Mouse (Mus musculus) myocyte (in vitro differentiated cells): ENCODE measurements around the gene Cers6. TPM values are rescaled to one million over a fixed set of nuclear protein-coding genes. Genes with fewer than 3 reads are reported as not detected.

ENCODE experiments used
- H3K27me3 ChIP-seq: one replicate; pipeline ENCODE4 v1.6.1; 2011; ENCODE audit not compliant: control insufficient read depth, insufficient read depth, insufficient read length
- H3K36me3 ChIP-seq: one replicate; pipeline ENCODE4 v1.6.1; 2011; ENCODE audit not compliant: control insufficient read depth, insufficient read depth
- H3K4me2 ChIP-seq: one replicate; pipeline ENCODE4 v1.6.1; 2011; ENCODE audit warnings: low read depth, control low read depth
- H3K4me3 ChIP-seq: one replicate; pipeline ENCODE4 v1.5.1; 2011; ENCODE audit warnings: mild to moderate bottlenecking, control low read depth, moderate library complexity
- H3K79me2 ChIP-seq: one replicate; pipeline ENCODE4 v1.6.1; 2011; ENCODE audit not compliant: control insufficient read depth, insufficient read depth
- H3ac ChIP-seq: one replicate; pipeline ENCODE4 v1.6.1; 2011; ENCODE audit not compliant: control insufficient read depth, insufficient read length
- CEBPB ChIP-seq: IDR thresholded peaks from 2 replicates; pipeline ENCODE4 v1.6.1; 2011; ENCODE audit warnings: mild to moderate bottlenecking, moderate library complexity; ENCODE audit not compliant: poor library complexity, insufficient read depth, severe bottlenecking
- E2F4 ChIP-seq: IDR thresholded peaks from one replicate; pipeline ENCODE4 v1.6.1; 2011; ENCODE audit warnings: mild to moderate bottlenecking, control low read depth, moderate library complexity; ENCODE audit not compliant: insufficient read depth
- MAX ChIP-seq: IDR thresholded peaks from one replicate; pipeline ENCODE4 v1.6.1; 2011; ENCODE audit warnings: low read depth, mild to moderate bottlenecking, control low read depth
- MYOD1 ChIP-seq, 3 experiments: IDR thresholded peaks; one replicate each; pipeline ENCODE4 v1.6.1; 2011; ENCODE audit warnings: control low read depth in 2 of 3, low read depth in 2 of 3, mild to moderate bottlenecking in 2 of 3, moderate library complexity in 1 of 3; ENCODE audit not compliant: insufficient read length in 2 of 3, control insufficient read depth in 1 of 3
- MYOG ChIP-seq, 3 experiments: IDR thresholded peaks; one replicate each; pipeline ENCODE4 v1.6.1; 2011; ENCODE audit warnings: control low read depth in 2 of 3, low read depth in 2 of 3, mild to moderate bottlenecking in 2 of 3; ENCODE audit not compliant: insufficient read length in 2 of 3, control insufficient read depth in 1 of 3, insufficient read depth in 1 of 3
- POLR2A ChIP-seq: IDR thresholded peaks from one replicate; pipeline ENCODE4 v1.6.1; 2011; ENCODE audit warnings: low read depth, mild to moderate bottlenecking, control low read depth, moderate library complexity; ENCODE audit not compliant: insufficient read length
- POLR2AphosphoS2 ChIP-seq: IDR thresholded peaks from one replicate; pipeline ENCODE4 v1.6.1; 2011; ENCODE audit warnings: low read depth, control low read depth; ENCODE audit not compliant: insufficient read length
- REST ChIP-seq: IDR thresholded peaks from one replicate; pipeline ENCODE4 v1.6.1; 2011; ENCODE audit warnings: mild to moderate bottlenecking, control low read depth, moderate library complexity; ENCODE audit not compliant: insufficient read depth, insufficient read length
- SRF ChIP-seq: IDR thresholded peaks from one replicate; pipeline ENCODE4 v1.6.1; 2011; ENCODE audit warnings: low read depth; ENCODE audit not compliant: control insufficient read depth, insufficient read length
- TCF12 ChIP-seq: IDR thresholded peaks from one replicate; pipeline ENCODE4 v1.6.1; 2011; ENCODE audit warnings: mild to moderate bottlenecking, control low read depth; ENCODE audit not compliant: poor library complexity, insufficient read depth, severe bottlenecking
- TCF3 ChIP-seq: IDR thresholded peaks from one replicate; pipeline ENCODE4 v1.6.1; 2011; ENCODE audit warnings: low read depth, control low read depth; ENCODE audit not compliant: insufficient read length
- USF1 ChIP-seq: IDR thresholded peaks from one replicate; pipeline ENCODE4 v1.6.1; 2011; ENCODE audit warnings: low read depth, mild to moderate bottlenecking, control low read depth, moderate library complexity
- polyA plus RNA-seq: library from polyadenylated mRNA; unstranded; fragments of >200 nt; fragmentation: generic; extraction: Trizol; gene quantifications from one replicate; pipeline ENCODE4 v1.2.1, GENCODE M21; 2012; ENCODE audit warnings: missing spikeins

The Cers6 gene
- polyA plus RNA-seq, 1 experiment, result 16.5 TPM

- H3K4me3 ChIP-seq, result no peak overlapping the region
- H3K79me2 ChIP-seq, result no peaks in the 10 kb centered on the region
- no peak overlapping the region for H3ac ChIP-seq
- H3K36me3 ChIP-seq, result peaks cover 10% of the 10 kb centered on the region
- TF ChIP-seq TCF12, result no peak
- no peak for TF ChIP-seq MAX
- no peak overlapping the region for H3K4me2 ChIP-seq
- H3K27me3 ChIP-seq, result no peaks in the 10 kb centered on the region
These were observed 251.4 kb downstream of the Cers6 start for GRCm38 (mm10) chr2:69112609-69113008.

- H3K79me2 ChIP-seq, result no peaks in the 10 kb centered on the region
These were observed 252.7 kb downstream of the Cers6 start for GRCm38 (mm10) chr2:69113829-69114547.

GRCm38 (mm10) chr2:69115921-69116320 is 254.7 kb downstream of the Cers6 start:
- Histone ChIP-seq H3K27me3 (no peaks in the 10 kb centered on the region), H3ac (no peak overlapping the region), H3K79me2 (no peaks in the 10 kb centered on the region), H3K4me2 (no peak overlapping the region), H3K4me3 (no peak overlapping the region), H3K36me3 (peaks cover 4% of the 10 kb centered on the region)
- TF ChIP-seq TCF3 (no peak), POLR2AphosphoS2 (peak; percentile 14), POLR2A (no peak), MAX (no peak)

More at GRCm38 (mm10) chr2:69113829-69114547, 252.7 kb downstream of the Cers6 start:
- Histone ChIP-seq H3K36me3 (peaks cover 4% of the 10 kb centered on the region), H3K4me2 (no peak overlapping the region), H3K4me3 (no peak overlapping the region), H3ac (no peak overlapping the region), H3K27me3 (no peaks in the 10 kb centered on the region)
- no peak for TF ChIP-seq POLR2A
- no peak for TF ChIP-seq E2F4
- no peak for TF ChIP-seq CEBPB
- no peak for TF ChIP-seq POLR2AphosphoS2
- TF ChIP-seq SRF, result no peak
- no peak for TF ChIP-seq REST
- TF ChIP-seq MAX, result no peak
- TF ChIP-seq TCF3, result no peak
- no peak for TF ChIP-seq TCF12
- no peak for TF ChIP-seq MYOD1 (IDR thresholded peaks at IDR 0.05; ENCODE audit: control insufficient read depth in 1 of 3, insufficient read length in 2 of 3, low read depth in 2 of 3)
- TF ChIP-seq MYOG (IDR thresholded peaks at IDR 0.05; ENCODE audit: control insufficient read depth in 1 of 3, insufficient read depth in 1 of 3, insufficient read length in 2 of 3, low read depth in 2 of 3), result no peak

GRCm38 (mm10) chr2:69116767-69117166 is 255.5 kb downstream of the Cers6 start:
- Histone ChIP-seq H3K27me3 (no peaks in the 10 kb centered on the region), H3K4me2 (no peak overlapping the region), H3ac (no peak overlapping the region), H3K36me3 (peaks cover 4% of the 10 kb centered on the region), H3K79me2 (no peaks in the 10 kb centered on the region), H3K4me3 (no peak overlapping the region)
- TF ChIP-seq MYOD1 (IDR thresholded peaks at IDR 0.05; ENCODE audit: control insufficient read depth in 1 of 3, insufficient read length in 2 of 3, low read depth in 2 of 3) (peak in 1 of 3 experiments; percentile 11), TCF12 (no peak), MAX (no peak), REST (no peak), POLR2A (no peak), POLR2AphosphoS2 (no peak), USF1 (no peak), CEBPB (0 out of 2 replicates have a peak, but pooled peaks have one; percentile 37)

- no peak overlapping the region for H3K4me2 ChIP-seq
- H3K79me2 ChIP-seq, result no peaks in the 10 kb centered on the region
- H3K4me3 ChIP-seq, result no peak overlapping the region
- H3ac ChIP-seq, result no peak overlapping the region
- peak in 1 of 3 experiments; percentile 59 for TF ChIP-seq MYOD1 (IDR thresholded peaks at IDR 0.05; ENCODE audit: control insufficient read depth in 1 of 3, insufficient read length in 2 of 3, low read depth in 2 of 3)
- no peak for TF ChIP-seq POLR2AphosphoS2
- peaks cover 4% of the 10 kb centered on the region for H3K36me3 ChIP-seq
- H3K27me3 ChIP-seq, result no peaks in the 10 kb centered on the region
These were observed 257.8 kb downstream of the Cers6 start for GRCm38 (mm10) chr2:69118994-69119393.

- TF ChIP-seq CEBPB, result peak; percentile 72; the same call in 1 of the 2 replicates
- TF ChIP-seq POLR2AphosphoS2, result no peak
- TF ChIP-seq REST, result no peak
- TF ChIP-seq E2F4, result no peak
- TF ChIP-seq MYOD1 (IDR thresholded peaks at IDR 0.05; ENCODE audit: control insufficient read depth in 1 of 3, insufficient read length in 2 of 3, low read depth in 2 of 3), result no peak
- no peaks in the 10 kb centered on the region for H3K27me3 ChIP-seq
These were observed 258.5 kb downstream of the Cers6 start for GRCm38 (mm10) chr2:69119718-69120117.

More at GRCm38 (mm10) chr2:69119718-69120117, 258.5 kb downstream of the Cers6 start:
- H3K79me2 ChIP-seq, result no peaks in the 10 kb centered on the region
- H3K4me2 ChIP-seq, result no peak overlapping the region
- H3K4me3 ChIP-seq, result no peak overlapping the region
- H3K36me3 ChIP-seq, result peaks cover 4% of the 10 kb centered on the region
- H3ac ChIP-seq, result no peak overlapping the region
